Mouse (Mus musculus) olfactory bulb, adult 2 months (tissue): ENCODE results near the gene Aak1.

Experiments
- CTCF ChIP-seq: fragments of 200-500 bp; IDR thresholded peaks from 2 replicates; pipeline ENCODE4 v1.5.1; 2012; ENCODE audit warnings: low read depth, mild to moderate bottlenecking, low read length, moderate library complexity; ENCODE audit not compliant: insufficient read depth
- POLR2A ChIP-seq: fragments of 200-500 bp; IDR thresholded peaks from 2 replicates; pipeline ENCODE4 v1.6.1; 2012; ENCODE audit warnings: mild to moderate bottlenecking, low read depth, low read length, moderate library complexity; ENCODE audit not compliant: insufficient read depth

DNA sequence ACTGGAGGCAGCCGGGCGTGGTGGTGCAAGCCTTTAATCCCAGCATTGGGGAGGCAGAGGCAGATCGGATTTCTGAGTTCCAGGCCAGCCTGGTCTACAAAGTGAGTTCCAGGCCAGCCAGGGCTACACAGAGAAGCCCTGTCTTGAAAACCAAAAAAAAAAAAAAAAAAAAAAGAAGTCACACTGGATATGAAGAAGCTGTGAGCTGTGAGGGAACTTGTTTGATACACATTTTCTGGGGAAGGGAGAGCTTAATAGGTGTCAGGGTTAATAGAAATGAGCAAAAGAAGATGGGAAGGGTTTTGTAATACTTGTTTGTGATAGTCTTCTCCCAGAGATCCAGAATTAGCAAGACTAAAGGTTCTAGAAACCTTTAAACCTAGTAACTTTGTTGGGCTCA is 196.2 kb downstream of the Aak1 start:
- TF ChIP-seq CTCF (no peak), POLR2A (no peak)
